Mouse (Mus musculus): ENCODE measurements around the gene Ap1g1.

- TF ChIP-seq CTCF (IDR thresholded peaks at IDR 0.05; ENCODE audit: low read depth, low read length) (no peak), POLR2A (IDR thresholded peaks at IDR 0.05; ENCODE audit: extremely low read depth, insufficient read depth, low read length) (no peak)
Observed at GRCm38 (mm10) chr8:109906907-109907306, 128.6 kb downstream of the Ap1g1 start.

Measured in liver, adult 2 months (tissue).